Mouse (Mus musculus): Measurements from ENCODE around the gene Slc35g3. TPM values are rescaled to one million over a fixed set of nuclear protein-coding genes. Genes with fewer than 3 reads are reported as not detected.

The Slc35g3 gene
- total RNA-seq (2023), result not detected in 2 replicates

DNA sequence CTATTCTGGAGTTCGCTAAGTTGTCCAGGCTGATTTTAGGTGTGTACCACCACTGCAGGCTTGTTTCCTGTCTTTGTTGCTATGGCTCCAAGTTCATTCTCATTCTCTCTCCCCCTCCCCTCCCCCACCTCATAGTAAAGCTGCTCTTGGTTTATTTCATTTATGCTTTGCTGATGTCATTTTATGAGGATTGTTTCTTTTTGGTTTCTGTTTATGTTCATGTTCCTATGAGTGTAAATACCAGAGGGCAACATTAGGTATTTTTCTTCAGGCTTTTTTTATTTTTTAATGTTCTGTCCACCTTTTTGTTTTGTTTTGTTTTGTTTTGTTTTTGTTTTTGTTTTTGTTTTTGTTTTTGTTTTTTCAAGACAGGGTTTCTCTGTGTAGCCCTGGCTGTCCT is at the start of gene Slc35g3:
Gene Slc35g3 (minus strand): TSS at position 101 of the 400 bp plus-strand sequence.

GRCm38 (mm10) chr11:69804972-69805909 is 43.5 kb upstream of the Slc35g3 start, which contains the start of gene Tmem102:
TSS of gene Tmem102 (minus strand) at chr11:69805624.

DNA sequence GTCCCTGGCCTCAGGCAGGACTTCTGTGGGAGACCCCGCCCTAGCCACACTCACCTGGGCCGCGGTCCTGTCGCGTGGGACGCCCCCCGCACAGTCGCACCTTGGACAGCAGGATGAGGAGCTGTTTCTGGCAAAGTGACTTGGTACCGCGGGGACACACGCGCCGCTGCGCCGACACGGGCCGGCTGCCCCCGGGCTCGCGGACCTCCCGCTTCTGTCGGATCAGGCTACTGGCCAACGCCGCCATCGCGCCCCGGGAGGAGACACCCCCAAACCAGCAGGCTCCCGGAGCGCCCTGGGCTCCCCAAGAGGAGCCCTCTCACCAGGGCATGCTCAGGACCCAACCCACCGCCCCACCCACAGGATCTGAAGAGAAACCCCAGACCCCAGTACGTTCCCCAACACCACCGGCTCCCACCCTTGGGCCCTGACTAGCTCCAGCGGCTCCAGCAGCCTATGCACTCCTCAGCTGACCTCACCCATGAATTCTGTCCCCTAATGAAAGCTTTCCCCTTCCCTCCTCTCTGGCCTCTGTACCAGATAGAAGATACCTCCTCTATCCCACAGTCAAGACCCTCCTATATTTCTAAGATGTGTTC is 39.7 kb upstream of the Slc35g3 start, which contains the start of gene Fgf11:
Gene Fgf11 (minus strand): TSS at position 479 of the 599 bp plus-strand sequence.

GRCm38 (mm10) chr11:69795168-69795982 is 33.6 kb upstream of the Slc35g3 start, which contains the start of gene Chrnb1:
TSS of gene Chrnb1 (minus strand) at chr11:69795943.

DNA sequence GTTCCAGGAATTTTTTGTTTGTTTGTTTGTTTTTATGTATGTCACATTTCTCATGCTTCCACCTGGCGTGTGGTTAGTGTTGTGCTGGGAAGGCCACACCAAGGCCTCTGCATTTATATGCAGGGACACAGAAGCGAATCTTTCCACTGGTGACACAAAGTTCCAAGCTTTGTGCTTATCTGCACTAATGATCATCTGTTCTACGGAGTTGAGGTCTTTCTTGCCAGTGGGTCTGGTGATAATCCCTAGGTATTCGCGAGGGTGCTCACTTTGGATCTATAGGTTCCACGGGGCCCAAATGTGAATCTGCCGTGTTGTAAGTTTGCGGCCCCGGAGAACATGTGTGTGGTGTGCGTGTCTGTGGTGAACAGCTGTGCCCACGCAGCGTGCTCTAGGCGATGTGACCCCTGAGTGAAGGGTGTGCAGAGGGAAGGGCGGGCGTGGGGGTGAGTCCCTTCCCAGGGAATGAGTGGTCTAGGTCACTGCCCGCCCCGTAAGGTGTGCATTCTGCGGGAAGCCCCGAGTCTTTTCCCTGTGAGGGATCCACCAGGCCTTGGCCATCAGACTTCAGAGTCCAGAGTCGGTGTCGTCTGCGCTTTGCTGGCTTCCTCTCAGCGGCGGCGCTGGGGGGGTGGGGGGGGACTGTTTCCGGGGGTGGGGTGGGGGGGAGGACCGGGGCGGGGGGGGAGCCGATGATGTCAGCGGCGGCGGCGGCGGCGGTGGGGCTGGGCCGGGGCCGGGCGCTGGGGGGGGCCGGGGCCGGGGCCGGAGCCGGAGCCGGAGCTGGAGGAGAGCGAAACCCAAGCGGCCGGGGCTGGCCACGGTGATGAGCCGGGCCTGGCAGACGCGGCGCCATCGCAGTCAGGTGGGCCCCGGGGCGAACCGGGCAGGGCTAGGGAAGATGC is 3.7 kb upstream of the Slc35g3 start, which contains the start of gene Zbtb4:
Gene Zbtb4 (plus strand): TSS at position 692 of the 905 bp plus-strand sequence.

GRCm38 (mm10) chr11:69758478-69758970 is 3.2 kb downstream of the Slc35g3 start, which contains the start of gene Polr2a:
TSS of gene Polr2a (minus strand) at chr11:69758637.

Other genes with a start within 250 kb of the Slc35g3 start
- gene Dnah2, start 212.9 kb downstream of the Slc35g3 start, total RNA-seq (2023), result 2.1 and 6.3 TPM in 2 replicates
- 0.23 and 0.28 TPM in 2 replicates for gene Efnb3, start 201.8 kb downstream of the Slc35g3 start, total RNA-seq (2023)
- gene Wrap53, start 181.7 kb downstream of the Slc35g3 start, total RNA-seq (2023), result 9.3 and 11.2 TPM in 2 replicates
- 33.7 and 43.7 TPM in 2 replicates for gene Trp53, start 181.6 kb downstream of the Slc35g3 start, total RNA-seq (2023)
- gene Atp1b2, start 156.0 kb downstream of the Slc35g3 start, total RNA-seq (2023), result not detected in 2 replicates
- gene Shbg, start 144.1 kb downstream of the Slc35g3 start, total RNA-seq (2023), result not detected in 2 replicates
- not detected in 2 replicates for gene Sat2, start 139.9 kb downstream of the Slc35g3 start, total RNA-seq (2023)
- gene Fxr2, start 129.0 kb downstream of the Slc35g3 start, total RNA-seq (2023), result 43.9 and 65.2 TPM in 2 replicates
- 0.95 TPM in 1 of 2 replicates, not detected in the other for gene Sox15, start 106.7 kb downstream of the Slc35g3 start, total RNA-seq (2023)
- 67.2 and 77.6 TPM in 2 replicates for gene Mpdu1, start 99.3 kb downstream of the Slc35g3 start, total RNA-seq (2023)
- 79.5 and 104 TPM in 2 replicates for gene Cd68, start 95.8 kb downstream of the Slc35g3 start, total RNA-seq (2023)
- gene Eif4a1, start 89.5 kb downstream of the Slc35g3 start, total RNA-seq (2023), result 525 and 565 TPM in 2 replicates
- gene Senp3, start 79.9 kb downstream of the Slc35g3 start, total RNA-seq (2023), result 77.3 and 91.6 TPM in 2 replicates
- 10.0 and 11.1 TPM in 2 replicates for gene Tnfsf13, start 76.2 kb downstream of the Slc35g3 start, total RNA-seq (2023)
- gene Tnfsf12, start 66.1 kb downstream of the Slc35g3 start, total RNA-seq (2023), result 7.3 and 8.2 TPM in 2 replicates
- gene Tnfsfm13, start 65.9 kb downstream of the Slc35g3 start, total RNA-seq (2023), result 1.4 and 4.9 TPM in 2 replicates
- 74.6 and 76.6 TPM in 2 replicates for gene Polr2a, start 3.3 kb downstream of the Slc35g3 start, total RNA-seq (2023)
- 0.70 and 1.2 TPM in 2 replicates for gene Zbtb4, start 3.9 kb upstream of the Slc35g3 start, total RNA-seq (2023)
- 0.54 and 1.0 TPM in 2 replicates for gene Chrnb1, start 34.0 kb upstream of the Slc35g3 start, total RNA-seq (2023)
- not detected in 2 replicates for gene Fgf11, start 39.9 kb upstream of the Slc35g3 start, total RNA-seq (2023)
- gene Tmem102, start 43.7 kb upstream of the Slc35g3 start, total RNA-seq (2023), result not detected in 2 replicates
- gene Gm39566, start 53.3 kb upstream of the Slc35g3 start, total RNA-seq (2023), result not detected in 2 replicates
- not detected in 2 replicates for gene Spem2, start 56.5 kb upstream of the Slc35g3 start, total RNA-seq (2023)
- not detected in 2 replicates for gene Spem1, start 60.2 kb upstream of the Slc35g3 start, total RNA-seq (2023)
- gene Nlgn2, start 75.8 kb upstream of the Slc35g3 start, total RNA-seq (2023), result 0.88 and 1.8 TPM in 2 replicates
- gene Tmem256, start 76.5 kb upstream of the Slc35g3 start, total RNA-seq (2023), result 76.0 and 86.7 TPM in 2 replicates
- gene Plscr3, start 84.4 kb upstream of the Slc35g3 start, total RNA-seq (2023), result 26.2 and 36.2 TPM in 2 replicates
- gene Tnk1, start 96.8 kb upstream of the Slc35g3 start, total RNA-seq (2023), result not detected in 2 replicates
- 0.84 TPM in 1 of 2 replicates, not detected in the other for gene Tmem95, start 116.0 kb upstream of the Slc35g3 start, total RNA-seq (2023)
- 6.8 TPM in 2 replicates for gene Kctd11, start 119.4 kb upstream of the Slc35g3 start, total RNA-seq (2023)
- gene Acap1, start 133.6 kb upstream of the Slc35g3 start, total RNA-seq (2023), result 262 and 323 TPM in 2 replicates
- 1.2 and 2.6 TPM in 2 replicates for gene 2810408A11Rik, start 139.0 kb upstream of the Slc35g3 start, total RNA-seq (2023)
- gene Neurl4, start 139.1 kb upstream of the Slc35g3 start, total RNA-seq (2023), result 17.7 and 25.0 TPM in 2 replicates
- gene Gps2, start 151.9 kb upstream of the Slc35g3 start, total RNA-seq (2023), result 71.0 and 76.8 TPM in 2 replicates
- 429 and 447 TPM in 2 replicates for gene Eif5a, start 160.0 kb upstream of the Slc35g3 start, total RNA-seq (2023)
- gene Ybx2, start 173.8 kb upstream of the Slc35g3 start, total RNA-seq (2023), result not detected in 2 replicates
- gene Slc2a4, start 186.2 kb upstream of the Slc35g3 start, total RNA-seq (2023), result 0.20 TPM in 1 of 2 replicates, not detected in the other
- gene Cldn7, start 202.8 kb upstream of the Slc35g3 start, total RNA-seq (2023), result not detected in 2 replicates
- 57.0 and 90.8 TPM in 2 replicates for gene Ctdnep1, start 219.2 kb upstream of the Slc35g3 start, total RNA-seq (2023)
- 24.6 and 25.4 TPM in 2 replicates for gene Elp5, start 220.5 kb upstream of the Slc35g3 start, total RNA-seq (2023)
- 585 and 586 TPM in 2 replicates for gene Gabarap, start 229.2 kb upstream of the Slc35g3 start, total RNA-seq (2023)
- 41.1 and 46.0 TPM in 2 replicates for gene Phf23, start 233.8 kb upstream of the Slc35g3 start, total RNA-seq (2023)
- 18.1 and 19.3 TPM in 2 replicates for gene Dvl2, start 238.6 kb upstream of the Slc35g3 start, total RNA-seq (2023)